Mouse (Mus musculus) embryonic facial prominence, embryonic 14.5 days (tissue): ENCODE measurements around the gene Sim2. TPM values are rescaled to one million over a fixed set of nuclear protein-coding genes. Genes with fewer than 3 reads are reported as not detected.
A peak's percentile ranks its signal among the peaks of the same experiment; 100 is the strongest.

ENCODE experiments used
- ATAC-seq: fragments of 200-750 bp; cut with Nextera tagmentation; 2 replicates; pipeline ENCODE4 v1.8.0; 2017; ENCODE audit warnings: low read depth, moderate number of reproducible peaks, moderate TSS enrichment
- DNase-seq: peaks from one replicate; pipeline ENCODE4 v3.0.0-alpha.2; 2015; ENCODE audit warnings: low spot score
- H3K27ac ChIP-seq: fragments of 300-500 bp; sonication (generic); replicated peaks from 2 replicates; pipeline ENCODE4 v1.5.1; 2014; ENCODE audit warnings: low read depth, mild to moderate bottlenecking, low read length, moderate library complexity
- H3K27me3 ChIP-seq: fragments of 300-500 bp; sonication (generic); replicated peaks from 2 replicates; pipeline ENCODE4 v1.6.1; 2014; ENCODE audit warnings: low read length; ENCODE audit not compliant: control insufficient read depth, insufficient read depth
- H3K36me3 ChIP-seq: fragments of 300-500 bp; sonication (generic); 2 replicates; pipeline ENCODE4 v1.6.1; 2014; ENCODE audit warnings: low read length, mixed read lengths; ENCODE audit not compliant: control insufficient read depth, insufficient read depth
- H3K4me1 ChIP-seq: fragments of 300-500 bp; sonication (generic); 2 replicates; pipeline ENCODE4 v1.6.1; 2014; ENCODE audit warnings: antibody characterized with exemption, low read length; ENCODE audit not compliant: control insufficient read depth, insufficient read depth
- H3K4me2 ChIP-seq: fragments of 300-500 bp; sonication (generic); 2 replicates; pipeline ENCODE4 v1.6.1; 2014; ENCODE audit warnings: low read depth, mild to moderate bottlenecking, low read length, moderate library complexity, mixed read lengths
- H3K4me3 ChIP-seq: fragments of 300-500 bp; sonication (generic); 2 replicates; pipeline ENCODE4 v1.5.1; 2014; ENCODE audit warnings: low read depth, mild to moderate bottlenecking, low read length
- H3K9ac ChIP-seq: fragments of 300-500 bp; sonication (generic); 2 replicates; pipeline ENCODE4 v1.6.1; 2014; ENCODE audit warnings: low read depth, mild to moderate bottlenecking, low read length, moderate library complexity, mixed read lengths
- H3K9me3 ChIP-seq: fragments of 300-500 bp; sonication (generic); 2 replicates; pipeline ENCODE4 v1.6.1; 2016; ENCODE audit warnings: low read length; ENCODE audit not compliant: control insufficient read depth
- WGBS: fragments of 180-500 bp; shearing (Covaris S2); extraction: QIAGEN DNeasy Blood & Tissue Kit; methylation state at CpG from one replicate; pipeline ENCODE4 v1.1.7; 2014; 5-methylcytosine and 5-hydroxymethylcytosine counted together
- polyA plus RNA-seq: library from polyadenylated mRNA; unstranded; fragments of >200 nt; fragmentation: Nextera tagmentation; extraction: Ambion mirVana; gene quantifications from 2 replicates; pipeline ENCODE4 v1.2.1, GENCODE M21; 2014

Gene Sim2
- polyA plus RNA-seq, 1 experiment from 2014 or later: 3.6 TPM

- no peak overlapping the region for H3K27ac ChIP-seq
- H3K36me3 ChIP-seq: no peaks in the 10 kb centered on the region
- H3K27me3 ChIP-seq: no peaks in the 10 kb centered on the region
- ATAC-seq (no peak), DNase-seq (no peak)
- H3K4me1 ChIP-seq: no peaks in the 10 kb centered on the region; the same call in 1 of the 2 replicates
- no peak overlapping the region for H3K9ac ChIP-seq
- H3K9me3 ChIP-seq: no peaks in the 10 kb centered on the region
- H3K4me3 ChIP-seq: no peak overlapping the region
- H3K4me2 ChIP-seq: no peak overlapping the region
- WGBS: 75% methylated on average over 3 of the region's 3 CpGs
Measured at GRCm38 (mm10) chr16:94050368-94050767, 34.4 kb upstream of the Sim2 start.

GRCm38 (mm10) chr16:94055176-94055575 is 29.6 kb upstream of the Sim2 start:
- H3K9ac ChIP-seq: no peak overlapping the region
- 68% methylated on average over 12 of the region's 12 CpGs for WGBS
- no peaks in the 10 kb centered on the region for H3K27me3 ChIP-seq
- no peaks in the 10 kb centered on the region for H3K9me3 ChIP-seq
- H3K36me3 ChIP-seq: no peaks in the 10 kb centered on the region
- DNase-seq (peak; percentile 60), ATAC-seq (peak; percentile 51; the same call in 1 of the 2 replicates)
- H3K4me1 ChIP-seq: 0 out of 2 replicates have a peak, but pooled peaks cover 7% of the 10 kb centered on the region
- H3K27ac ChIP-seq: no peak overlapping the region
- no peak overlapping the region for H3K4me2 ChIP-seq
- no peak overlapping the region for H3K4me3 ChIP-seq

GRCm38 (mm10) chr16:94055576-94055975 is 29.2 kb upstream of the Sim2 start:
- H3K4me3 ChIP-seq: no peak overlapping the region
- ATAC-seq (peak; percentile 49; the same call in 1 of the 2 replicates), DNase-seq (no peak)
- H3K27ac ChIP-seq: no peak overlapping the region
- no peaks in the 10 kb centered on the region for H3K27me3 ChIP-seq
- no peak overlapping the region for H3K4me2 ChIP-seq
- WGBS: 34% methylated on average over 8 of the region's 8 CpGs
- H3K36me3 ChIP-seq: no peaks in the 10 kb centered on the region
- H3K9me3 ChIP-seq: no peaks in the 10 kb centered on the region
- H3K4me1 ChIP-seq: 0 out of 2 replicates have a peak, but pooled peaks cover 7% of the 10 kb centered on the region
- no peak overlapping the region for H3K9ac ChIP-seq

GRCm38 (mm10) chr16:94059820-94060219 is 24.9 kb upstream of the Sim2 start:
- Histone ChIP-seq H3K36me3 (no peaks in the 10 kb centered on the region), H3K9me3 (peaks cover 4% of the 10 kb centered on the region; the same call in 1 of the 2 replicates), H3K27ac (no peak overlapping the region), H3K4me2 (no peak overlapping the region), H3K27me3 (no peaks in the 10 kb centered on the region), H3K4me3 (no peak overlapping the region), H3K4me1 (0 out of 2 replicates have a peak, but pooled peaks cover 7% of the 10 kb centered on the region), H3K9ac (no peak overlapping the region)
- WGBS: 16% methylated on average over 9 of the region's 9 CpGs
- DNase-seq: peak; percentile 74
- peak; percentile 66 for ATAC-seq

GRCm38 (mm10) chr16:94064211-94064610 is 20.5 kb upstream of the Sim2 start:
- Histone ChIP-seq H3K4me2 (no peak overlapping the region), H3K4me3 (no peak overlapping the region), H3K36me3 (no peaks in the 10 kb centered on the region), H3K27me3 (no peaks in the 10 kb centered on the region), H3K27ac (no peak overlapping the region), H3K9ac (no peak overlapping the region), H3K9me3 (peaks cover 9% of the 10 kb centered on the region; the same call in 1 of the 2 replicates), H3K4me1 (0 out of 2 replicates have a peak, but pooled peaks cover 7% of the 10 kb centered on the region)
- ATAC-seq (no peak), DNase-seq (no peak)
- 50% methylated on average over 9 of the region's 9 CpGs for WGBS

GRCm38 (mm10) chr16:94065728-94066674 is 18.7 kb upstream of the Sim2 start:
- Histone ChIP-seq H3K27ac (no peak overlapping the region), H3K27me3 (no peaks in the 10 kb centered on the region), H3K9ac (no peak overlapping the region), H3K9me3 (peaks cover 9% of the 10 kb centered on the region; the same call in 1 of the 2 replicates), H3K4me1 (no peaks in the 10 kb centered on the region), H3K36me3 (no peaks in the 10 kb centered on the region), H3K4me2 (peak overlapping the region; percentile 16; the same call in 1 of the 2 replicates), H3K4me3 (no peak overlapping the region)
- ATAC-seq (peak; percentile 61), DNase-seq (no peak)
- WGBS: 69% methylated on average over 24 of the region's 24 CpGs

- no peaks in the 10 kb centered on the region for H3K36me3 ChIP-seq
- H3K4me1 ChIP-seq: no peaks in the 10 kb centered on the region
- H3K4me3 ChIP-seq: no peak overlapping the region
- H3K9me3 ChIP-seq: peaks cover 9% of the 10 kb centered on the region; the same call in 1 of the 2 replicates
- no peak overlapping the region for H3K27ac ChIP-seq
- no peaks in the 10 kb centered on the region for H3K27me3 ChIP-seq
- 59% methylated on average over 6 of the region's 6 CpGs for WGBS
- H3K4me2 ChIP-seq: no peak overlapping the region
- DNase-seq (no peak), ATAC-seq (no peak)
- no peak overlapping the region for H3K9ac ChIP-seq
Measured at GRCm38 (mm10) chr16:94066771-94067170, 18.0 kb upstream of the Sim2 start.

GRCm38 (mm10) chr16:94067280-94067679 is 17.5 kb upstream of the Sim2 start:
- H3K9me3 ChIP-seq: peaks cover 6% of the 10 kb centered on the region; the same call in 1 of the 2 replicates
- H3K4me2 ChIP-seq: no peak overlapping the region
- no peaks in the 10 kb centered on the region for H3K36me3 ChIP-seq
- H3K27me3 ChIP-seq: no peaks in the 10 kb centered on the region
- 53% methylated on average over 5 of the region's 5 CpGs for WGBS
- H3K27ac ChIP-seq: no peak overlapping the region
- H3K4me3 ChIP-seq: no peak overlapping the region
- no peak for ATAC-seq
- H3K4me1 ChIP-seq: no peaks in the 10 kb centered on the region
- H3K9ac ChIP-seq: no peak overlapping the region
- DNase-seq: no peak
